ENCODE assay signal across 22 mouse cellular contexts in the genomic region with DNA sequence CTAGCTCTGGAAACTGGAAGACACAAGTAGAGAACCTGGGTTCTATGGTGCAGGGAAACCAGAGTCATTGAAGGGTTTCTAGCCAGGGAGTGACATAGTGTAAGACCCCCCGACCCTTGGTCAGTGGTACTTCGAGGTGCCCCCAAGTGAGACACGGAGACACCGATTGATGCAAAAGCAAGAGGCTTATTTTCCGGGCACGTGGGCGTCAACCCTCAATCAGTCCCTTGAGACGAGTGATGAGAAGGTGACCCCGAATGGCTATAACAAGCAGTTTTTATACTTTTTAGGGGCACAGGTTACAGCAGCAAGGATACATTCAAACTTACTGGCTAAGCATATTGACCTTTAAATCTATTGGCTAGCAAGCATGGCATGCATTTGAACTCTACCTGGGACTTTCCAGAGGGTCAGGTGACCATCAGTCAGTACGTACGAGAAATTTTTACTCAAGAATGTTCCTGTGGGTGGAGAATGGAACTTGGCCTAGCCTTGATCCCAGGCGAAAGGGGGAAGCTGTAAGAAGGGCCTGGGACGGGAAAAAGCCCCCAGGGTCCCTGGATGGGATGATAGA. TPM values are rescaled to one million over a fixed set of nuclear protein-coding genes. Genes with fewer than 3 reads are reported as not detected.
DNase-seq lines count a peak whose midpoint lies in the region; ATAC-seq lines count a peak whose summit lies in the region.
"Had no signal": no experiment of that assay in that cellular context is flagged by ENCODE, and none has a peak within 500 bp of the region (broad histone marks: within the 10 kb centered on the region; RNA-seq: fewer than 3 reads in every experiment).

No protein-coding gene starts in this region.

- no peaks in the 10 kb centered on the region for H3K36me3 ChIP-seq in forebrain, embryonic 14.5 days (ENCODE audit: control insufficient read depth, insufficient read depth, low read length)
- H3K36me3 ChIP-seq: embryonic facial prominence, embryonic 13.5 days; embryonic facial prominence, embryonic 15.5 days; forebrain, embryonic 10.5 days; forebrain, embryonic 12.5 days; forebrain, embryonic 15.5 days had no signal

- no peaks in the 10 kb centered on the region for H3K9me3 ChIP-seq in forebrain, embryonic 14.5 days (replicated peaks; ENCODE audit: control insufficient read depth, low read length)
- H3K9me3 ChIP-seq: embryonic facial prominence, embryonic 13.5 days; embryonic facial prominence, embryonic 15.5 days; forebrain, embryonic 10.5 days; forebrain, embryonic 12.5 days; forebrain, embryonic 15.5 days had no signal

- DNase-seq in CD4-positive helper T cell, adult 2 months (ENCODE audit: low read depth, low spot score), result peak; percentile 34
- no peak for DNase-seq in cerebellum, postnatal 36 days
- DNase-seq in adrenal gland, adult 2 months, result no peak
- DNase-seq in forebrain, embryonic 14.5 days (ENCODE audit: low spot score), result no peak
- DNase-seq: adrenal gland, postnatal 10 days; adrenal gland, postnatal 25 days; cerebellum, adult 11-12 months; cerebellum, adult 2 months; cerebellum, adult 9-10 months; cerebellum, postnatal 10 days; cerebellum, postnatal 25 days; embryo, embryonic 11 days; forebrain, postnatal 0 days had no signal

- H3K27me3 ChIP-seq in forebrain, embryonic 14.5 days (replicated peaks; ENCODE audit: control insufficient read depth, insufficient read depth, low read length), result no peaks in the 10 kb centered on the region
- H3K27me3 ChIP-seq: embryonic facial prominence, embryonic 13.5 days; embryonic facial prominence, embryonic 15.5 days; forebrain, embryonic 12.5 days; forebrain, embryonic 15.5 days had no signal

- H3K4me1 ChIP-seq in forebrain, embryonic 14.5 days (ENCODE audit: control insufficient read depth, insufficient read depth, low read length), result no peaks in the 10 kb centered on the region
- H3K4me1 ChIP-seq: forebrain, embryonic 10.5 days; forebrain, embryonic 12.5 days had no signal

- no peak overlapping the region for H3K4me2 ChIP-seq in forebrain, embryonic 14.5 days (ENCODE audit: low read length)
- H3K4me2 ChIP-seq: embryonic facial prominence, embryonic 13.5 days; embryonic facial prominence, embryonic 15.5 days; forebrain, embryonic 12.5 days; forebrain, embryonic 15.5 days had no signal

- H3K4me3 ChIP-seq in forebrain, embryonic 14.5 days (ENCODE audit: low read depth, low read length), result no peak overlapping the region
- H3K4me3 ChIP-seq: embryonic facial prominence, embryonic 13.5 days; embryonic facial prominence, embryonic 15.5 days; erythroblast, embryonic 14.5 days; forebrain, embryonic 10.5 days; forebrain, embryonic 12.5 days; forebrain, embryonic 15.5 days had no signal

- H3K9ac ChIP-seq in forebrain, embryonic 14.5 days (ENCODE audit: low read length), result no peak overlapping the region
- H3K9ac ChIP-seq: embryonic facial prominence, embryonic 15.5 days; forebrain, embryonic 12.5 days; forebrain, embryonic 15.5 days; forebrain, postnatal 0 days had no signal

- peak; percentile 64 for ATAC-seq in CD4-positive, CD25-positive, alpha-beta regulatory T cell, adult 4 months
- peak; percentile 50 for ATAC-seq in activated CD4-positive, CD25-positive, alpha-beta regulatory T cell, adult 4 months
- ATAC-seq in inflammation-experienced regulatory T-cells, adult 6 months, result peak; percentile 33
- ATAC-seq in forebrain, embryonic 14.5 days, result no peak
- ATAC-seq: forebrain, embryonic 15.5 days; forebrain, postnatal 0 days had no signal

- 92% methylated on average over 13 of the region's 13 CpGs for WGBS in forebrain, embryonic 14.5 days

- H3K27ac ChIP-seq in forebrain, embryonic 14.5 days (ENCODE audit: low read depth, low read length), result no peak overlapping the region
- H3K27ac ChIP-seq: forebrain, embryonic 10.5 days; forebrain, embryonic 12.5 days; forebrain, embryonic 15.5 days had no signal

RNA-seq across cellular contexts. Expression of a gene that starts 30.4 kb away (rescaled TPM):
- under 1 TPM in 1 of 2 experiments, not detected in 1; 0.54 TPM for polyA plus RNA-seq in CD4-positive, CD25-positive, alpha-beta regulatory T cell, adult 4 months (2017; shearing (Covaris generic))
- not detected for polyA plus RNA-seq in activated CD4-positive, CD25-positive, alpha-beta regulatory T cell, adult 4 months (2017; shearing (Covaris generic))
- not detected for polyA plus RNA-seq in inflammation-experienced regulatory T-cells, adult 6 months (2017; shearing (Covaris generic))
- 1 to 10 TPM; 1.2 TPM for total RNA-seq in adrenal gland, adult 2 months (2021)
- polyA plus RNA-seq in adrenal gland, adult 2 months (2012; rRNA removed), result 3.8 and 3.9 TPM in 2 replicates
- 0.83 and 1.3 TPM in 2 replicates for polyA plus RNA-seq in forebrain, embryonic 14.5 days (2014; fragmentation: Nextera tagmentation; extraction: Ambion mirVana)

RNA-seq across cellular contexts. Expression of a gene that starts 30.7 kb away (rescaled TPM):
- polyA plus RNA-seq in CD4-positive, CD25-positive, alpha-beta regulatory T cell, adult 4 months (2017; shearing (Covaris generic)), result 10 to 100 TPM; 27.8 to 79.0 TPM
- polyA plus RNA-seq in activated CD4-positive, CD25-positive, alpha-beta regulatory T cell, adult 4 months (2017; shearing (Covaris generic)), result 10 to 100 TPM; 35.2 to 74.5 TPM
- polyA plus RNA-seq in inflammation-experienced regulatory T-cells, adult 6 months (2017; shearing (Covaris generic)), result 10 to 100 TPM; 40.5 to 93.3 (median 88.9) TPM
- total RNA-seq in adrenal gland, adult 2 months (2021), result 100 to 1,000 TPM; 112 to 123 TPM
- polyA plus RNA-seq in adrenal gland, adult 2 months (2012; rRNA removed), result 123 and 157 TPM in 2 replicates
- polyA plus RNA-seq in forebrain, embryonic 14.5 days (2014; fragmentation: Nextera tagmentation; extraction: Ambion mirVana), result 33.8 and 34.5 TPM in 2 replicates

RNA-seq across cellular contexts. Expression of a gene that starts 45.7 kb away (rescaled TPM):
- 100 to 1,000 TPM; 163 to 169 TPM for polyA plus RNA-seq in CD4-positive, CD25-positive, alpha-beta regulatory T cell, adult 4 months (2017; shearing (Covaris generic))
- polyA plus RNA-seq in activated CD4-positive, CD25-positive, alpha-beta regulatory T cell, adult 4 months (2017; shearing (Covaris generic)), result 100 to 1,000 TPM; 138 to 148 TPM
- 100 to 1,000 TPM; 135 to 198 (median 180) TPM for polyA plus RNA-seq in inflammation-experienced regulatory T-cells, adult 6 months (2017; shearing (Covaris generic))
- 10 to 100 TPM; 40.8 to 41.5 TPM for total RNA-seq in adrenal gland, adult 2 months (2021)
- polyA plus RNA-seq in adrenal gland, adult 2 months (2012; rRNA removed), result 0.61 and 0.86 TPM in 2 replicates
- 67.4 and 80.0 TPM in 2 replicates for polyA plus RNA-seq in forebrain, embryonic 14.5 days (2014; fragmentation: Nextera tagmentation; extraction: Ambion mirVana)

Comparison
In these comparisons a context has a peak if more than half of its experiments do, and no peak if none do; other contexts are left out.
1. RNA of a gene that starts 45.7 kb away (polyA plus RNA-seq): 135 to 198 TPM in inflammation-experienced regulatory T-cells, adult 6 months, 163 to 169 TPM in CD4-positive, CD25-positive, alpha-beta regulatory T cell, adult 4 months, 138 to 148 TPM in activated CD4-positive, CD25-positive, alpha-beta regulatory T cell, adult 4 months and 67.4 to 80.0 TPM in forebrain, embryonic 14.5 days; 0.61 to 0.86 TPM in adrenal gland, adult 2 months; every median in the first group is over 10 times any median in the second.